In the genomic region with DNA sequence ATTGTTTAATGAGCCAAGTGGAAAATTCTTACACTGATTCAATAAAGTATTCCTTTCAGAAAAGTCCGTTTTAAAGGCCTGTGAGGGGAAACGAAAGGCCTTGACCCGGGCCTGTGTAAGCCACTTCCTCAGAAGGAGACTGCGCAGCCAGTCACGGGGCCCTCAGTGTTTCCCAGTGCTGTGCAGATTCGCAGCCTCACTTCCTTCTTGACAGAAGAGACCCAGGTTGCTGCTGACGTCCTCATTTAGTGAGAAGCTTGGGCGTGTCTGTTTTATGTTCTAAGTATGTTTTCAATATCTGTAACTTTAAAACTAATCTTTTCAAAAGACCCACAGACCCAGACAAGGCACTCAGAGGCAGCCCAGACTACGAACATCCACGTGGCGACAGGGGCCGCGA, we compare ENCODE assay signal across 10 mouse cellular contexts. TPM values are rescaled to one million over a fixed set of nuclear protein-coding genes. Genes with fewer than 3 reads are reported as not detected.
DNase-seq lines count a peak whose midpoint lies in the region; ATAC-seq lines count a peak whose summit lies in the region.
"Had no signal": no experiment of that assay in that cellular context is flagged by ENCODE, and none has a peak within 500 bp of the region (broad histone marks: within the 10 kb centered on the region; RNA-seq: fewer than 3 reads in every experiment).

No protein-coding gene starts in this region.

- H3K9me3 ChIP-seq in hindbrain, embryonic 11.5 days (ENCODE audit: control insufficient read depth, low read length), result no peaks in the 10 kb centered on the region
- H3K9me3 ChIP-seq: embryonic facial prominence, embryonic 13.5 days had no signal

- H3K27ac ChIP-seq in hindbrain, embryonic 11.5 days (ENCODE audit: low read depth, low read length), result no peak overlapping the region
- H3K27ac ChIP-seq: embryonic facial prominence, embryonic 13.5 days had no signal

- no peaks in the 10 kb centered on the region for H3K27me3 ChIP-seq in hindbrain, embryonic 11.5 days (ENCODE audit: control insufficient read depth, insufficient read depth, low read length)
- H3K27me3 ChIP-seq: embryonic facial prominence, embryonic 13.5 days had no signal

- no peaks in the 10 kb centered on the region for H3K36me3 ChIP-seq in hindbrain, embryonic 11.5 days (ENCODE audit: control insufficient read depth, insufficient read depth, low read length)
- H3K36me3 ChIP-seq: embryonic facial prominence, embryonic 13.5 days had no signal

- no peak overlapping the region for H3K4me2 ChIP-seq in hindbrain, embryonic 11.5 days (replicated peaks; ENCODE audit: low read depth, low read length)
- H3K4me2 ChIP-seq: embryonic facial prominence, embryonic 13.5 days had no signal

- no peak overlapping the region for H3K9ac ChIP-seq in hindbrain, embryonic 11.5 days (ENCODE audit: low read depth, low read length)
- H3K9ac ChIP-seq: embryonic facial prominence, embryonic 13.5 days had no signal

- ATAC-seq in hindbrain, embryonic 11.5 days (ENCODE audit: low FRiP score), result no peak

- H3K4me3 ChIP-seq in hindbrain, embryonic 11.5 days (ENCODE audit: low read depth, low read length), result no peak overlapping the region
- H3K4me3 ChIP-seq: embryonic facial prominence, embryonic 13.5 days had no signal

- H3K4me1 ChIP-seq in hindbrain, embryonic 11.5 days (replicated peaks; ENCODE audit: control insufficient read depth, insufficient read depth, low read length), result no peaks in the 10 kb centered on the region
- H3K4me1 ChIP-seq: embryonic facial prominence, embryonic 13.5 days had no signal

- 88% methylated on average over 13 of the region's 13 CpGs for WGBS in hindbrain, embryonic 11.5 days

- peak; percentile 31 to 48 for DNase-seq in adrenal gland, adult (ENCODE audit: inconsistent age in 2 of 2, low spot score in 1 of 2)
- DNase-seq in adrenal gland, postnatal 25 days, result no peak
- peak; percentile 52 for DNase-seq in 416B (ENCODE audit: low read depth)
- DNase-seq in heart, adult 9 months (ENCODE audit: low spot score in 2 of 2), result peak; percentile 48 to 64
- peak; percentile 83 to 85 for DNase-seq in monocyte, adult 2 months (ENCODE audit: low read depth in 1 of 2, low spot score in 2 of 2)
- no peak for DNase-seq in hindbrain, embryonic 11.5 days (ENCODE audit: low spot score)
- DNase-seq in cerebellum, adult 11-12 months, result no peak
- no peak for DNase-seq in Muller cell, postnatal 12 days (ENCODE audit: inconsistent ontology term)
- DNase-seq: layer of hippocampus, postnatal 36 days had no signal

RNA-seq across cellular contexts. Expression of a gene that starts 29.6 kb away (rescaled TPM):
- 63.0 and 63.5 TPM in 2 replicates for total RNA-seq in adrenal gland, postnatal 25 days (2021)
- polyA plus RNA-seq in hindbrain, embryonic 11.5 days (2014; fragmentation: Nextera tagmentation; extraction: Ambion mirVana), result 42.8 and 45.9 TPM in 2 replicates

Comparison
In these comparisons a context has a peak if more than half of its experiments do, and no peak if none do; other contexts are left out.
1. DNase-seq: peak in adrenal gland, adult (2 of 2), 416B (single experiment), heart, adult 9 months (2 of 2) and monocyte, adult 2 months (2 of 2); none in adrenal gland, postnatal 25 days (single experiment), hindbrain, embryonic 11.5 days (single experiment), cerebellum, adult 11-12 months (single experiment) and Muller cell, postnatal 12 days (single experiment).